Mouse (Mus musculus) splenic B cell, adult 2 months (primary cell): ENCODE results near the gene Pstk.

Experiments used
- DNase-seq: peaks from one replicate; pipeline ENCODE4 v3.0.0-alpha.2; 2011; ENCODE audit warnings: low read depth, low spot score
- H3K27me3 ChIP-seq: 2 replicates; pipeline ENCODE4 v1.6.1; 2012; ENCODE audit warnings: mild to moderate bottlenecking, low read length, moderate library complexity, mixed read lengths; ENCODE audit not compliant: control insufficient read depth, poor library complexity, insufficient read depth, severe bottlenecking
- H3K36me3 ChIP-seq: 2 replicates; pipeline ENCODE4 v1.6.1; 2012; ENCODE audit warnings: mild to moderate bottlenecking, low read length, moderate library complexity, mixed read lengths; ENCODE audit not compliant: control insufficient read depth, poor library complexity, insufficient read depth, severe bottlenecking

The Pstk gene

DNA sequence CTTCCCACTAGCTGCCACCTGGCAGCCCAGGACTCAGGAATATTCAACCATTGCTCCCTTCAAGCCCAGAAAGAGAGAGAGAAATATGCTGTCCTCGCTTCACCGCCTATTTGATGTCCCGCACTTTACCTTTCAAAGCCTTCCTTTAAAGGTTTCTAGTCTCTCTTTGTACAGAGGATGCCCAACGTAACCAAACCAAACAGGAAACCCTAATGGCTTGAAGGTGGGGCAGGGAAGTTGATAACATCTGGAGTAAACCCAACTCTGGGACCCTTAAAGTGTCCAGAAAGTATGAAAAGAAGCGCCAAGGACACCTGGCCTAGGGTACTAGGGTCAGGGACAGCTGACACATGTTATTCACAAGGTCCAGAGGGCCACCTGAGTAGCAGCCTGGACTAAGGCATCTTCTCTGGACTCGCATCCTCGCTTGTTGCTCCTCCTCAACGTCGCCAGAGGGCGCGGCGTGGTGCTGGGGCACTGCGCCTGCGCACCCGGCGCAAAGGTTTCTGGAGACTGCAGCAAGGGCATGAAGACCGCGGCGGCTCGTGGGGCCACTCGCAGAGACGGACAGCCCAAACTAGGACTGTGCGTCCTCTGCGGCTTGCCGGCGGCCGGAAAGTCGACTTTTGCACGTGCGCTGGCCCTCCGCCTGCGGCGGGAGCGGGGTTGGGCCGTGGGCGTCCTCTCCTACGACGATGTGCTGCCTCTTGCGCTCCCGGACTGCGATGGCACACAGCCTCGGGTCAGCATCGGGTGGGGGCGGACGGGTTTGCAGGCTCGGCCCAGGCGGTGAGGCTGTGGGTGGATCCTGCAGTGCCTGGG lies at the start of gene Pstk:
Gene Pstk, plus strand, starts transcription at position 494 of the 822 bp plus-strand sequence.
- H3K27me3 ChIP-seq: no peaks in the 10 kb centered on the region
- peak; percentile 93 for DNase-seq

DNA sequence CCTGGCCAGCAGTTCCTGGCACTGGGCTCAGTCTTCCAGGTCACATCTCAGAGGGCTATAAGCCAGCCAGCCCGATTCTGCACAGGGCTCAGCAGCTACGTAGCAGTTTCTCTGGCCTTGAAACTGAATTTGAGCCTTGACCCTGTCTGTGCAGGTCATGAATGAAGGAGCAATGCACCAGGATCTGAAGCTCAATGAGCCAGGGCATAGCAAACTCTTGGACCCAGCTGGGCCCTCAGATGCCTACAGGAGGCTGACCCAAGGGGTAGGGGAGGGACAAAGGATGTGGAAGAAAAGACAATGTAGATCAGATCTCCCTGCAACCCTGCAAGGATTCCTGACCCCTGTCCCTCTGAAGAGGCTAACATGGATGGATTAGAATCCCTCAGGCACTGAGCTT lies 48.7 kb upstream of the Pstk start, which contains the start of gene Cuzd1:
Gene Cuzd1, minus strand, starts transcription at position 101 of the 400 bp plus-strand sequence.
- H3K36me3 ChIP-seq: no peaks in the 10 kb centered on the region
- DNase-seq: no peak
- H3K27me3 ChIP-seq: no peaks in the 10 kb centered on the region

More for the DNA sequence above, at the start of gene Pstk:
- no peaks in the 10 kb centered on the region for H3K36me3 ChIP-seq

DNA sequence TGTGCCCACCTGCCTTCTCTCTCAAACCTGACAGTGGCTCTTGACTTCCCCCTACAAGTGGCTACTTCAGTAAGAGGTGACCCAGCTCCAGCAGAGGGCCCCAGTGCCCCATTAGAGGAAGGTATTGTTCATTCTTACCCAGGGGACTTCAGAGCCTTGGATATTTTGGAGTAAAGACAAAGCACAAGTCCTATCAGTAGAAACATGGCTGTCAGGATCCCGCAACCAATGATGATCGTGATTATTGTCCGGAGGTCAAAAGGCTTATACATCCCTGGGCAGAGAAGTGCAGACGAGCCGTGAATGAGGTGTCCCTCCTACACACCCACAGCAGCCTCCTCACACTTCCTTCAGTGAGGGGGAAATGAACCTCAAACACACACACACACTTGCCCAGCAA lies 43.9 kb upstream of the Pstk start:
- H3K27me3 ChIP-seq: no peaks in the 10 kb centered on the region
- H3K36me3 ChIP-seq: no peaks in the 10 kb centered on the region
- no peak for DNase-seq

DNA sequence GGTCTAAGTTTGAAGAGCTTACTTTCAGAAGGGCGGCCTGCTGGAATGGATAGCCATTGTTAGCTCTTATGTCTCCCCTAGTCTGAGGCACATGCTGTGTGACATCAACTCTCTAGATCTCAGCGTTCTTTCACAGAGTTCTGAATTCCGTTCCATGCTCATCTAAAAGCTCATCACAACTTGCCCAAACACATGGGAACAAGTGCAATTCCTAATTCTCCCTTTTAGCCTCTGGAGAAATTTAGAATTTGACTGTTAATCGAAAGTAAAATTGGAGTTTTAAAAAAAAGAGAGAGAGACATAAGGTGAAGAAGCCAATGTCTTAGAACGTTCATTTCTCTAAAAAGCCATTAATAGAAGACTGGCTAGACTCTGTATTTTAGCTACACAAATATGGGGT lies 41.5 kb upstream of the Pstk start, which contains the start of gene Fam24b:
Gene Fam24b, minus strand, starts transcription at position 101 of the 400 bp plus-strand sequence.
- DNase-seq: no peak
- Histone ChIP-seq H3K36me3 (no peaks in the 10 kb centered on the region), H3K27me3 (no peaks in the 10 kb centered on the region)

DNA sequence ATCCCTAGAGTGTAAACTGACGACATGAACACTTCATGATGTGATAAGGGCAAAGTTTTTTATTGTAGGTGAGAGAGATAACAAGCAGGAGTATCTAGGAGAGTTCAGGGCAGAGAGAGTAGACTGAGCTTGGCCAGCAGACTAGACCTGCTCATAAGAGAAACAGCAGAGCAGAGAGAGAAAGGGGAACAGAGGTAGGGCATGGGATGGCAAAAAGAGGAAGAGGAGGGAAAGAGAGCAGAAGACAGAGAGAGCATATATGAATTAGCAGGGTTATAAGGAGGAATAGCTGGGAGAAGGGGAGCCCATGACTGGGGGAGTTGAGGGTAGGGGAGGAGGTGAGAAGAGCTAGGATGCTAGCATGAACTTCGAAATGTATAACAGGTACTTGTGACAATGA lies 39.3 kb upstream of the Pstk start:
- H3K27me3 ChIP-seq: no peaks in the 10 kb centered on the region
- H3K36me3 ChIP-seq: no peaks in the 10 kb centered on the region
- no peak for DNase-seq

DNA sequence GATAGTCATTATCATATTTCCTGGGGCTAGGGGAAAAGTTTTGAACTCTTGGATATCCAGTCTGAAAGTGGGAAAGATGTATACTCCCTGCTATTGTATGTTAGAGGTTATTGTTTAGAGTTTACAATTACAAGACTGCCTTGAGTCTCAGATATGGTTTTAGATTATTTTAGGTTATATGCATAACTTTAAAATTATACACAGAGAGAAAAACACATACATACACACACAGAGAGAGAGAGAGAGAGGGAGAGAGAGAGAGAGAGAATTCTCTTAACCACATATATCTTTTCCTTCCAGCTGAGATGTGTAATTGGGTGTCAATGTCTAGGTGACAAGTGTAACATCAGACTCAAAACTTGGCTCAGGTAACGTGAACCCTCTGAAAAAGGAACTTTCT lies 37.4 kb upstream of the Pstk start, which contains the start of gene Fam24a:
Gene Fam24a, plus strand, starts transcription at position 301 of the 400 bp plus-strand sequence.
- no peaks in the 10 kb centered on the region for H3K27me3 ChIP-seq
- H3K36me3 ChIP-seq: no peaks in the 10 kb centered on the region
- no peak for DNase-seq

DNA sequence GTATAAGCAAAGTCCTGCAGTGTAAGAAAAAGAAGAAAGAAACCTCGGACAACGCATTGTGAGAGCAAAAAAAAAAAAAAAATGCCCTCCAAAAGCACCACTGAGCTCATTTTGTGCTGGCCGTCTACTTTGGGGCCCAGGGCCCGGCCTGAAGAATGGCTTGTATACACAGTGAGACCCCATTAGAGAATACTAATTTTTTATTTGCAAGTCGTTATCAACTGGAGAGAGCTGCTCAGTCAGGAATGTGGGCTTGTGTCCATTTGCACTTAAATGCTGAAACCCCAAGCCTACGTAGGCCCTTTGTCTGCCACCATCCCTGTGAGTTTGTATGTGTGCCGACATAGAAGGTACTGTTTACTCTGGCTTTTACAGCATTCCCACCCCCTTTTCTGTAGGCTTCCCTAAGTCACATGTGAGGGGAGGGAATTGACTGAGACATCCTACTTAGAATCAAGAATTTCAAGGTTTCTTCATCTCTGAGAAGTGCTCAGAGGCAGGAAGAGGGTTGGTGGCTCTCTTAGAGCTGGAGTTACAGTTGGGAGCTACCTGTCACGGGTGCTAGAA lies 33.4 kb upstream of the Pstk start:
- no peak for DNase-seq
- H3K36me3 ChIP-seq: peaks cover 2% of the 10 kb centered on the region; the same call in 1 of the 2 replicates

DNA sequence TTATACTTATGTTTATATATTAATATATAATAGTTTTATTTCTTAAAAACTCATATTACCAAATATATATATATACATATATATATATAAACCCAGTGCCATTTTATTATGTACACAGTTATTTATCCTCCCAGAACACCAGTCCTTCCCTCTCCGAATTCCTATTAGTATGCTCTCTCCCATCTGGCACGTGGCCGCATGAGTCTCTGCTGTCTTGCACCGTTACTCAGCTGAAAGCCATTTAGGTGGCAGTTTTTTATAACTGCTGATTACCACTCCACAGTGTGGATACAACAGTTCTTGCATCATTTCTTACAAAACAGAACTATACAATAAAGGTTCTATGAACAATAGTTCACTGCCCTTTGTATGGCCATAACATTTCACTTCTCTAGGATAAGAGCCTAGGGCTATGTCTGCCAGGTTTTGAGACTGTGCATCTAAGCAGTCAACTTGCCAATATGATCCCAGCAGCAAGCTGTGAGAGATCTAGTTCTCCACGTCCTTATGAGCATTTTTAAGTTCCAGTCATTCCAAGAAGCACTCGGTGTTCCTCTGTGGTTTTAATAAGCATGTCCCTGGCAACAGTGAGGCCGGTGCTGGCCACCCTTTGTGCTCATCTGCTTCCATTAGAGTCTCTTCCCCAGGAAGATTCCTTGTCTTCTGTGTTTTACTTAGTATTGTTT lies 24.9 kb upstream of the Pstk start:
- no peak for DNase-seq

More for the DNA sequence above, 33.4 kb upstream of the Pstk start:
- H3K27me3 ChIP-seq: no peaks in the 10 kb centered on the region

DNA sequence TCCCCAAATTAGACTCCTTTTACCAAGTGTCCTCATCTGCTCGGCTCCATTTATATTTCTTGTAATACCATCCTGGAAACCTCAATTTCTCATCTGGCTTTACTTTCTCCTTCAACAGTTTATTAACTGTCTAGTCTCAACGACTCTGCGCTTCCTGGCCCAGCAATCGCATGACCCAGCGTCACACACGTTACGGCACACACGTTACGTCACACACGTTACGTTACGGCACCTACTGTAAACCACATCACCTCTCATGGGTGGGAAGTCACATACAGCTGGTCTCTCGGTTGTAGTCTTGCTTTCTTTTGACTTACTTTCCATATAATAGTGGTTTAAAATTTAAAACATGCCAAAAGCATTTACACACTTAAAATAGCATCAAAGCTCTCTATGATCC lies 14.8 kb upstream of the Pstk start:
- DNase-seq: no peak
- Histone ChIP-seq H3K36me3 (peaks cover 6% of the 10 kb centered on the region; the same call in 1 of the 2 replicates), H3K27me3 (no peaks in the 10 kb centered on the region)

More for the DNA sequence above, 24.9 kb upstream of the Pstk start:
- Histone ChIP-seq H3K27me3 (no peaks in the 10 kb centered on the region), H3K36me3 (peaks cover 11% of the 10 kb centered on the region)

DNA sequence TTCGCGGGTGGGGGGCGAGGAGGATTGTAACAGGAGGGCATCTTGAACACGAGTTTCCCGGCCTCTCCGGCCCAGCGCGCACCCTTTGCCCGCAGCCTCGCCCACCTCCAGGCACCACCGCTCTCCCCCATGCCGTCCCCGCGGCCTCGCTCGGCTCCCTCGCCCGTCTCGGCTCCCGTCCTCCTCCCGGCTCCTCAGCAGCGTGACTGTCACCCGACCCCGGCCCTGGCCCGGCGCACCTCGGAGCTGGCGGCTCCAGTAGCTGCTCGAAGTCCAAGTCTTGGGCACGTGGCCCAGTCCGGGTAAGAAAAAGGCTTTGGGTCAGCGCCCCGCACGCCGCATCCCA lies 8.7 kb upstream of the Pstk start:
- no peak for DNase-seq
- peaks cover 2% of the 10 kb centered on the region; the same call in 1 of the 2 replicates for H3K36me3 ChIP-seq
- no peaks in the 10 kb centered on the region for H3K27me3 ChIP-seq

DNA sequence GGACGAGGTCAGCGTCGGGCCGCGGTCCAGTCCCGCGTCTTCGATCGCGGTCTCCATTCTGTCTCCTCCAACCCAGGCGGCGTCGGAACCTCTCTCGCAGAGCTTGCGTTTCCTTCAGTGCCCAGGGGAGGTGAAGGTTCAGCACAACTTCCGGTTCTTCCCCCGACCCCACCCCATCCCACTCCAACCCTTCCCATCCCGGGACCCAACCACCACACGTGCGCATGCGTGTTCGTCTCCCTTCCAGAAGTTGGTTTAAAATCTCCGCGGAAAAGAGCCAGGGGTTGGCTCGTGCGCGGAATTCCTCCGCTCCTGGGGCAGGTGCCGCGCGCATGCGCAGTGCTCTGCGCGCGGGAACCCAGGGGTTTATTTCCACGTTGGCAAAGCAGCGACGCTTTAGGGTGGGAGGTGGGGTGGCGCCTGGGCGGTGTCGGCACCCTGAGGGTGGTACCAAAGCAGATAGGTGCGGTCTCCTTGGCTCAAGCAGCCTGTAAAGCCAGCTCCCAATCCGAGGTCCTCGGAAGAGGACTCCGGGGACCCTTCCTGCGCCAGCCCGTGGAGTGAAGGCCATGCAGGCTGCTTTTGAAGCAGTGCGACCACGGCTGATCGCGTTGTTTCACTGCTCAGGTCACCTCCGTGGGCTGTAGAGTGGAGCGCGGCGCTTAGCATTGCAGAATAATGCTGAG lies 8.2 kb upstream of the Pstk start, which contains the start of gene 2310057M21Rik:
Gene 2310057M21Rik, minus strand, starts transcription at position 145 of the 686 bp plus-strand sequence.
- Histone ChIP-seq H3K27me3 (no peaks in the 10 kb centered on the region), H3K36me3 (no peaks in the 10 kb centered on the region)
- DNase-seq: peak; percentile 89

DNA sequence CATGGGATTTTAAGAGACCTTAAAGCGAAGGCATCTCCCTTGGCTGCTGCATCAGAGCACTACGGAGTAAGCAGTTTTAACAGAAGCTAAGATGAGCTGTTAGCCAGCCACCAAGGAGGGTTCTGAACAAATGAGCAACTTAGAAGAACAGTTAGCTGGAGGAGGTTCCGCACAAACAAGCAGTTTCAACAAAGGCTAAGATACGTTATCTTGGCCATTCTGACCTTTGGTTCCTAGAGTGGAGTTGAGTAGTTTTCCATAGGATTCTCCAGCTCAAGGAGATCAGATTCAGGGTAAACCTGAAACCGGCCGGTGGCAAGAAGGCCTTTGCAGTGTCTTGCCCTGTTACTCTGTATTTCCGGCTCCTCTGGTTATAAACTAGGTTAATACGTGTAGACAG lies 6.8 kb upstream of the Pstk start:
- no peak for DNase-seq
- no peaks in the 10 kb centered on the region for H3K36me3 ChIP-seq
- H3K27me3 ChIP-seq: no peaks in the 10 kb centered on the region

DNA sequence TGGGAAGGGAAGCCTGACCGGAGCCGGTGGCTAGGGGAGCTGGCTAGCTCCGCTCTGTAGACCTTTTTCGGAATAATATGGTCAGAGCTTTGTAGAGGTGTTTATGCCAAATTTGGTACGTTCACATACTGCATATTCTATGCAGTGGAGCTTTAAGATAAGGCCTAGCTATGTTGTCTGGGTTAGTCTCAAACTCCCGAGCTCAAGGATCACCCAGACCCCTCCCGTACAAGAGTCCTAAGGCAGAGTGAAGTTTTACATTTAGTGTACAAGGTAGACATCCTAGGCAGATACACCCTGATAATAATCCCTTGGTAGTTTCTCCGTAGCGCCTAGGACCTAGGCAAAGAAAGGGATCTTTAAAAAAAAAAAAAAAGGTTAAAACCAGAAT lies 524 bp downstream of the Pstk start:
- no peaks in the 10 kb centered on the region for H3K36me3 ChIP-seq
- no peak for DNase-seq
- H3K27me3 ChIP-seq: no peaks in the 10 kb centered on the region

DNA sequence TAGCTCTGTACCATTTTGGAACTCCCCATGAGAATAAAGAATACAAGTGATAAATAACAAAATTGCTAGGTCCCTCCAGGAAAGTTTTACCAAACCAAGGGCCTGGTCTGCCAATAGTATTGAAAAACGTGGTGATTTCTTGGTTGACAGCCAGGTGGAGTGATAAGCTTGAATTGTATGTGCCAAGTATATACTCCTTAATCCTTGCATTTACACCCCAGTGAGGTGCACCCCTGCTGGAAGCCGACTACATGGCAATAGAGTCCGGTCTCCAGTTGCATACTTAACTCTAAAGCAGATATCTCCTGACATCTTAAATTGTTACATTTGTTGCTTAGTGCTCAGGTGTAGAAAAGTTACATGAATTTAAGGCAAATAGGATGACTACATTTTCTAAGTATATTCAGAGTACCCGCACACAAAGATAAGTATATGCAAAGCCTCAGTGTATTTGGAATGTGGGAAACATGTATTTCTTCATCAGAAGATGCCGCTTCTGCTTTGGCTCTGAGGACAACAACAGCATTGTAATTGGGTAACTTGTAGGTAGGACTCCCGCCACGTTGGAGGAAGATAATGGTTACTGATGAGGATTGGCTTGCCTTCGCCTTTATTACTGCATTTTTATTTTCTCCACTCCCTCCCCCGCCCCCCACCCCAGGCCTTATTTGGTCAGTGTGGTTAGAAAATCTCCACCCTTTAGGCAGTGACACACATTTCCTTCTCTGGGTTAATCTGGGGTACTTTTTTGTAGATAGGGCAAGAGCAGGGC lies 1.1 kb downstream of the Pstk start:
- H3K36me3 ChIP-seq: no peaks in the 10 kb centered on the region
- H3K27me3 ChIP-seq: no peaks in the 10 kb centered on the region
- peak; percentile 25 for DNase-seq
